Mouse (Mus musculus) kidney, postnatal 14 days (tissue): ENCODE results near the gene Ndufs7.
A peak's percentile ranks its signal among the peaks of the same experiment; 100 is the strongest.
"Not testable (repeated sequence)": the region's sequence is repeated elsewhere in the genome, so short reads cannot be mapped to it uniquely, and the experiment has no call there.

Experiments
- DNase-seq: peaks from one replicate; pipeline ENCODE4 v3.0.0; 2022; ENCODE audit warnings: mixed read lengths

The Ndufs7 gene

DNA sequence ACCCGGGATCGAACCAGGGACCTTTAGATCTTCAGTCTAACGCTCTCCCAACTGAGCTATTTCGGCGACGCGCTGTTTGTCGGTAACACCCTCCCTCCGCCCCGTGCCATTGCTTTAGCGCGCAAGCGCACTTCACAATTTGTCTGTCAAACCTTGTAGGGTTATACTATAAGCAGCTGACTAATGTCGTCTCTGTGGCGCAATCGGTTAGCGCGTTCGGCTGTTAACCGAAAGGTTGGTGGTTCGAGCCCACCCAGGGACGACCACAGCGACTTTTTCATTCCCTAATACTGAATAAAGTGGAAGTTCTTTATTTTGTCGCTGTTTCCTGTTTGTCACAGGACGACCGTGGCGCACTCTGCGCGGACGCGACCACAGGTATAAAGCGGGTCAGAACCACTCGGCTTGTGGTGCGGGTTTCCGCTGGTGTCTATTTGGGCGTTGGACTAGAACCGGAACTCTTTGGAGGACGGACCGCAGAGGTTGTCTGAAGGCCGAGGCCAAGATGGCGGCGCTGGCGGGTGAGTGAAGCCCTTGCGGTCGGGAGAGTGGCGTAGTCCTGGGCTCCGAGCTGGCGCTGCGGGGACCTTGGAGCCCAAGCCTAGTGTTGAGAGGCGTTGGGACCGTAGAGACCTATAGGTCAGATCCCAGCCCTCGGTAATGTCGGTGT, at the start of gene Ndufs7:
Gene Ndufs7 (plus strand): TSS at position 151 of the 670 bp plus-strand sequence.
- DNase-seq, result peak; percentile 96

DNA sequence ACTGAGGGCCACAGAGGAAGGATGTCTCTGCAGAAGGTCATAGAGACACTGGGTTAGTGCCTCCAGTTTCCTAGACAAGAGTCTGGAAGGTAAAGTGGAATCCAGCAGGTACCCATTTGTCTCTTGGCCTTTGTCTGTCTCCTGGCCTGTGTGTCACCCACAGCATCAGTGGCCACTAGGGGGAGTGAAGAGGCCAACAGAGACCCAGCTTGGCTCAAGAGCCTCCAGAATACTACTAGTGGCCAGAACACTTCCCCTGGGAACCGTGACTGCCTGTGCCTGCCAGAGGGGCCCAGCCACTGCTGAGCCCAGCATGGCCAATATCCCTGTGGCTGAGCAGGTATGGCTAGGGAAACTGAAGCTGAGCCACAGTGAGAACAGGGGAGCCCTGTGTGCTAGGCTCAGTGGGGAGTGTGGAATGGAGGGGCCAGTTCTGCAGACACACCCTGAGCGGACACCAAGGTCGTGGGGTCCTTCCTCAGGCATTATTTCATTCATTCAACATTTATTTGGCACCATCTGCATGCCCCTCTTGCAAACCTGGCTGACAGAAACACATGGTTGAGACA, 49.4 kb upstream of the Ndufs7 start:
- DNase-seq, result peak; percentile 91

DNA sequence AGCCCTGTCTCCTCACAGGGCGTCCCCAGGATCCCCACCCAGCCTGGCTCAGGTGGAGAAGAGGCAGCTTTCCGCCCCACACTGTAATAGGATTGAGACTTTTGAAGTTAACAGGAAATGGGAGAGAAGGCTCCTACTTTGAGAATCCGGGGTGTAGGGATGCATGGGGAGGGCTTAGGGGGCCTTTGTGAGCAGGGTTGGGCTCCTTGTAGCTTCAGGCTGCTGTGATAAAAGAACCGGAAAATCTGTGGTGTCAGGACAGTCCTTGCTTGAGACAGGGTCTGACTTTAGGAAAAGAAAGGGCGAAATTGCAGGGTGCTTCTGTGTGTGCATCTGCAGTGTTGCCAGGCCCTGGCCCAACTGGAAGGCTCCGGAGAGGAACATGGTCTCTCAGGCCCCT, 48.4 kb upstream of the Ndufs7 start:
- DNase-seq, result no peak

DNA sequence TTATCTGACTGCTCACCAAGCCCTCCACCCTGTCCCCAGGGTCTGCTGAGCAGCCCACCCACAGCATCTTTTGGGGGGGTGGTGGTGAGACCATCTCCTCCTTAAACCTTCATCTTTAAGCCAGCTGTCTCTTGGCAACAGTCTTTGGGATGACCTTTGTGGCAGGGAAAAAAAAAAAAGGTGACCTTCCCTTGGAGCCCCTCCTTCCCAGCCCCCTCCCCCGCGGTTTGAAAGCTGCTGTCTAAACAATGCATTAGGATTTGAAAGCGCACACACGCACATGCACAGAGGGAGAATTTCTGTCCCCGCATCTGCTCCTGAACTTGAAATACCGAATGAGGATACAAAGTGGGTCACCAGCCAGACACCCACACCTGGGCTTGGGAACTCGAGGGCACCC, 44.9 kb upstream of the Ndufs7 start:
- DNase-seq, result no peak

DNA sequence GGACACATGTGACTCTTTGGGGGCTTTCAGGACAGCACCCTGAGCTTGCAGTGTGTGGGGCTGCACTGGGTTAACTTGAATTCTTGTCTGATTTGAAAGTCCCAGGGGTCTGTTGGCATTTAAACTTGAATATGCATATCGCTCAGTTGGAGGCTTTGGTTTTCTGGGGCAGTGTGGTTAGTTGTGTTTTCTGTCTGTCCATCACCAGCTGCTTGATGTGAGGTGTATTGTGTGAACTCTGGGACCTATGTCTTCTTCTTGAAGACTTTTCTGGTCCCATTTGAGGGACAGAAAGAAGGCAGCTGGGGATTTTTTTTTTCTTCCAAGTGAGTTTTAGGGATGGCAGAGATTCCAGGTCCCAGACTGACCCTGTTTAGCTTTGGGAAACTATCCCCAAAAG, 41.7 kb upstream of the Ndufs7 start:
- DNase-seq, result no peak

DNA sequence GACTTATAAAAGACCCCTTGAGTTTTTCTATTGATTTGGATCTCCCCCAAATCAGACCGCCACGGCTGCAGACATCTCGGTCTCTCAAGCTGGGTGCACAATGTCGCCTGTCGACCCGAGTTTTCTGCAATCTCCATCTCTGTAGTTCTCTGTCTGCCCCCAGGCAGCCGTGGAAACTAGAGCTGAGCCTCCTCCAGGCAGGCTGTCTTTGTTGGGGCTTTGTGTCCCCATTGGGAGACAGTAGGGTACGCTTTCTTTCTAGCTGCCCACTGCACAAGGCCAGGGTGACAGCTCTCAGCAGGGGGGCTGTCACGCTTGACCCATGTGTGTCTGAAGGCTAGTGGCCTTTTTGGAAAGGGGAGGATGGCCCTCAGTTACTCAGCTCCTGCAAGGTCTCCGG, 41.2 kb upstream of the Ndufs7 start:
- no peak for DNase-seq

DNA sequence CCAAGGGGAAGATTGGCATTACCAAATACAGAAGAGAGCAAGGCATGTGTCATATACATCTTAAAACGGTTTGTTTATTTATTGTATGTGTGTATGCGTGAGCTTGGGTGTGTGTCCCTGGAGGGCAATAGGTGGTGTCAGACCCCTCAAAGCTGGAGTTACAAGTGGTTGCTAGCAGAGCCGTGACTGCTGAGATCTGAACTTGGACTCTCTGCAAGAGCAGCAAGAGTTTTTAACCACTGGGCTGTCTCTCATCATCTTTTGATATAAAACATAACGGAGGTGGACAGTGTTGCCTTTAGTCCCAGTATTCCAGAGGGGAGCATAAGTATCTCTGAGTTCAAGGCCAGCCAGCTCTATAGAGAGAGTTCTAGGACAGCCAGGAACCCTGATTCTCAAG, 40.7 kb upstream of the Ndufs7 start:
- DNase-seq, result no peak

DNA sequence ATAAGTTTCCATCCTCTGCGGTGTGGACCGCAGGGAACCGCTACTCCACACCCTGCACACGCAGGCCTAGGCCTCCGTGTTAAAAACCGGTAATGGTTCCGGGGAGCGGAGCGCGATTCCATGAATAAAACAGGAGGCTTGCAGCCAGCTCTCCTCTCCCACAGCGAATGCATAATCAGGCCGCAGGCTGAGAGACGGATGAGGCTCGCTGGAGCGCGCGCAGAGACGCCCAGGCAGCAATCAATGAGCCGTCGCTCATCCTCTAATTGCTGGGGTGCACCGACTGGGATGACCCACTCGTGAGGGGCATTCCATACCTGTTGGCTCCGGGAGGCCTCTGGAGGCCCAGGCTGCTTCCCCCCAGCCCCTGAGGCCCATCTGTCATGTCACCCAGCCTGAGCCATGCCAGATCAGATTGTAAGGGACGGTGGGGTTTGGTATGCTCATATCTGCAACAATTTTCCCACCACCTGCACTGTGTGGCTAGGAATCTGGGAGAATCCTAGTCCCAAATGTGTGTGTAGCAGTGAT, 40.0 kb upstream of the Ndufs7 start:
- no peak for DNase-seq

DNA sequence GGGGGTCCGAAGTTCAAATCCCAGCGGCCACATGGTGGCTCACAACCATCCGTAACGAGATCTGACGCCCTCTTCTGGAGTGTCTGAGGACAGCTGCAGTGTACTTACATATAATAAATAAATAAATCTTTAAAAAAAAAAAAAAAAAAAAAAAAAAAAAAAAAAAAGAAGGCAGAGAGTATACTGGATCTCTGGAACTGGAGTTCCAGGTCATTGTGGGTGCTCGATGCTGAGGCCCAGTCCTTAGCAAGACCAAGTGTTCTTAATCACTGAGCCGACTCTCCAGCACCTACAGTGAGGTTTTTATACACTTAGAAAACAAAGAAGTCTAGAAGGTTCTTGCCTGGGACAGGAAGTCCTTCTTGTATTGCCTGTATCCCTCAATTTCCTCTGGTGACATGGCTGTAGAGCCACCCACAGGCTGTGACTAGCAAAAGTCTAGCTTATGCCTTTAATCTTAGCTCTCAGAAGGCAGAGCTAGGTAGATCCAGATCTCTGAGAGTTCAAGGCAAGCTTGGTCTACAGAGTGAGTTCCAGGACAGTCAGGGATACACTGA, 37.3 kb upstream of the Ndufs7 start:
- DNase-seq, result not testable (repeated sequence)

DNA sequence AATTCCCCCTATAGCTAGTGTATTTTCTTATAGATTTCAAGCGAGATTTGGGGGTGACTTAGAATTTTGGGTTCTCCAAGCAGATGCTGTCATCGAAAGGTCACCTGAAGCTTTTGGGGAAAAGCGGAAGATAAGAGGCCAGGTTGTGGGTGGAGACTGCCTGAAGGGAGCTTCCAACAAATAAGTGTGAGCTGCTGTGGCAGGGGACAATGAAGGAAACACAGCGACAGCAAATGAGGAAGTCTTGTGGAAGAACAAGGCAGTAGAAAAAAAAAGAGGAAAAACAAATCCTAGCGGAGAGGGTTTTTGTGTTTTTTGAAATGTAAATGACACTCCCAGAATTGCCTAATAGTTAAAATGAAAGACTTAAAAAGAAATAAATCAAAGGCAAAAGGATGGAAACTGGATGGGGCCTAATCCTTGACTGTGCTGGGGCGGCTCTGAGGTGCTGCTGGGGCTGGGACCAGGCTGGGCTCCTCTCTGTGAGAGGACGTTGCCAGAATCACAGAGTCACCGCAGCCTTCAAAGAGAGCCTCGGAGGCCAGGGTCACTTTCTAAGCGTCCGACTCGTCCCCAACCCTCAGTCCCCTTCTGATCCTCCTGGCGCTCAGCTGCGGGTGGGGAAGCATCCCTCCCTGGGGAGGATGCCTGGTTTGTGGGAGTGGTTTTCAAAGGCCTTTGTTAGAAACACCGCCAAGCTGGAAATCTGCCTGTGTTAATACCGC, 33.7 kb upstream of the Ndufs7 start:
- no peak for DNase-seq

DNA sequence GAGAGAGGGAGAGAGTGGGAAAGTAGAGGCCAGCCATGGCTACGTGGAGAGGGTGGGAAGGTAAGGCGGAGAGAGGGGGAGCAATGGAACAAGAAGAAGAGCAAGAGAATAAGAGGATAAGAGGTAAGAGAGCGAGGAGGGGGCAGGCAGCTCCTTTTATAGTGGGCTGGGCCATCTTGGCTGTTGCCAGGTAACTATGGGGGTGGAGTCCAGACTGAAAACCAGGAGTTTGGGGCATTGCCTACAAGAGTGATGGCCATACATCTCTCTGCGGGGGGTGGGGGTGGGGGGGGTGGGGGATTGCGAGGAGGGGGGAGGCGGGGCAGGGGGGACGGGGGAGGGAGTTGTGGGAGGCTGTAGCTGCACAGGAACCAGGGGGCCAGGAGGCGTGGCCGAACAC, 28.2 kb upstream of the Ndufs7 start:
- no peak for DNase-seq

DNA sequence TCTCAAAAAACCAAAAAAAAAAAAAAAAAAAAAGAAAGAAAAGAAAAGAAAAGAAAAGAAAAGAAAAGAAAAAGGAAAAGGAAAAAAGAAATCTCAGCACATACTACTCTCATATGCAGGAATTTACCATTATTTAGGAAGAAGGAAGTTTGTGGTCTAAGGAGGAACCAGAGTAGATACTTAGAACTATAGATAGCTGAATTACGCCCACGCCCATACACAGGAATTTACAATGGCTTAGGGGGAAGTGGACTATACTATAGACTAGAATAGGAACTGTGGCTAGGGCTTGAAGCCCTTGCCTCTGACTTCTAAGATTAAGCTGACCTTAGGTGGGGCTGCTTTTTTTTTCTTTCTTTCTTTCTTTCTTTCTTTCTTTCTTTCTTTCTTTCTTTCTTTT, 25.8 kb upstream of the Ndufs7 start:
- DNase-seq, result not testable (repeated sequence)

DNA sequence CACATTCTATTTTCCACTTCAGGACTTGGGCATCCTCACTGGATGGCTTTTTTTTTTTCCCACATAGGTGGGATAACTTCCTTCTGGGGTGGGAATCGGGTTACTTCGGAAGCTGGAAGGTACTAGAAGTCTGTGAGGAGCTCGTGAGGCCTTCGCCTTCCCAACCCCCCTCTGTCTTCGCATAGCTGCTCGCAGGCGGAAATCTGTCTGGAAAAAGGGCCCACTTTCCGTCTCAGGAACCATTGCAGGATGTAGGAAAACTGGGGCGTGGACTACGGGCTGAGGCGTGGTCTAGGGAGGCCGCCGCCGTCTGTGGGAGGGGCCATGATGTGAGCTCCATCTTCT, 22.9 kb upstream of the Ndufs7 start:
- no peak for DNase-seq

DNA sequence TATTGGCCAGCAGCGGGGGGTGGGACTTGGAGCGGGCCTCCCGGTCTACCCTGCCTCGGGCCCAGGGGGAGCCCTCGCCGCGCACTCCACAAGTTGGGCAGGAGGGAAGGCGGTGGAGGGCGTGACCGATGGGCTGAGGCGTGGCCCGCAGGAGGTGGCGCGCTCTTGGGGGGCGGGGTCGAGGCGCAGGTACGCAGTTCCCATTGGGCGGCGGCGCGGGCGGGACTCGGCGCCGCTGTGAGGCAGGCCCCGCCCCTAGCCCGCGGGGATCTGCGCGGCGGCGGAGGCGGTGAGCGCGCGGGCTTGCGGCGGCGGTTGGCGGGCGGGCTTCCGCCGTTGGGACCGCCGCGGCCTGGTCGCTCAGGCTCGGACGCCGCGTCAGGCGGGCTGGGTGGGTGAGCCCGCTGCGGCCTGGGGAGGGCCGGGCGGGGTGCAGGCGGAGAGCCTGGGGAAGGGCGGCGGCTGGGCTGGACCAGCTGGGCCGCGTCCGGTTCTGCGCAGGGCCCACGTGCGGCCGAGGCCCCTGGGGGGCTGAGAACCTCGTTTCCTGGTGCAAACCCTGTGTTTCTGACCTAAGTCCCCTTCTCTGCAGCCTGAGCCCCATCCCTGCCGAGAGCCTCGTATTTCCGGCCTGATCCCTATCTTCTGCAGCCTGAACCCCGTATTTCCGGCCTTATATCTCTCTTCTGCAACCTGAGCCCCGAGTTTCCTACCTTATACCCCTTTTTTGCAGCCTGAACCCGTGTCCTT, 22.3 kb upstream of the Ndufs7 start, which contains the start of gene Mum1:
Gene Mum1 (plus strand): TSS at position 19 of the 750 bp plus-strand sequence.
- peak; percentile 100 for DNase-seq

DNA sequence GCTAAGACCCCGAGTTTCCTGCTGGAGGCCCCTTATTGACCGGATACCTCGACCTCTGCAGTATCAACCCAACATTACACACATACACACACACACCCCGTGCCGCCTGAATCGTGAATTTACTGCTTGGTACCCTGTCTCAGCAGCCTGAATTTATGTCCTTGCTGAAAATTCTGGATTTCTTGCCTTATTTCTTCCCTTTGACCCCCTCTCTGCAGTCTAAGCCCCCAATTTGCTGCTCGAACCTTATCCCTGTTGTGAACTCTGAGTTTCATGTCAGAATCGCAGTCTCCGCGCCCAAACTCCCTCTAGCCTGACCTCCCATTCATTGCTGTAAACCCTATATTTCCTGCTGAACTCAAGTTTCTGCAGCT, 21.8 kb upstream of the Ndufs7 start:
- no peak for DNase-seq

DNA sequence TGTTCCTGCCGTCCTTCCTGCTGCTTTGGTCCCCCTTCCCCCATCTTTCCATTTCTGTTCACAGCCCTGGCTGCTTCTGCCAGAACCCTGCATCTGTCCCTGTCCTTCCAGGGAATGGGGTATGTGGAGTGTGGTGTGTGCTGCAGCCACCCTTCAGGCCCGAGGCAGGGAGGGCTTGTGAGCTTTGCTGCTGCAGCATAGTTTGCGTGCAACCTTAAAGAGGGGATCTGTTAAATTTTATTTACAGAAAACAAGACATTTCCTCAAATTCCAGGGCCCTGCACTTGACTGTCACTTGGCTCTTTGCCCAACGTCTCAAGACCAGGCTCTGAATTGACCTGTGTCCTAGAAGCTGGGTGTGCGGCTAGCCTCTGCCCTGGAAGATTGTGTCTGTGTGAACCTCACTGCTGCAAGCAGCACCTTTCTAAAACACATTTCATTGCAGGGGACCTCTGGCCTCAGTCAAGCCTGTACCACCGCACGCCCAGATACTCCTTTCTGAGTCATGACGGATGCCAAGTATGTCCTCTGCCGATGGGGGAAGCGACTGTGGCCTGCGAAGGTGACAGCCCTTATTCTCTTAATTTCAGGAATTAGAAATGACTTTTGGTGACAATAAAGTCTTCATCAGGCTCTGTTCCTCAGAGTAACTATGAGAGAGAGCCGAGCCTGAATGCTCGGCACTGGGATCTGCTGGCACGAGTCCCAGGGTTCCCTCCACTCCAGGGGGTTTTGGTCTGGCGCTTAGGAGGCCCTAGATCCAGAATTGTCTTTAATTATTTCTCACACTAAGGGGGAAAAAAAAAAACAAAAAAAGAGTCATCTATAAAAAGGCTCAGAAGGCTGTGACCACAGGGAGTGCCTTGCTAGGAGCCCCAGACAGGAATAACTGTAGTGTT, 20.8 kb upstream of the Ndufs7 start:
- DNase-seq, result peak; percentile 71

DNA sequence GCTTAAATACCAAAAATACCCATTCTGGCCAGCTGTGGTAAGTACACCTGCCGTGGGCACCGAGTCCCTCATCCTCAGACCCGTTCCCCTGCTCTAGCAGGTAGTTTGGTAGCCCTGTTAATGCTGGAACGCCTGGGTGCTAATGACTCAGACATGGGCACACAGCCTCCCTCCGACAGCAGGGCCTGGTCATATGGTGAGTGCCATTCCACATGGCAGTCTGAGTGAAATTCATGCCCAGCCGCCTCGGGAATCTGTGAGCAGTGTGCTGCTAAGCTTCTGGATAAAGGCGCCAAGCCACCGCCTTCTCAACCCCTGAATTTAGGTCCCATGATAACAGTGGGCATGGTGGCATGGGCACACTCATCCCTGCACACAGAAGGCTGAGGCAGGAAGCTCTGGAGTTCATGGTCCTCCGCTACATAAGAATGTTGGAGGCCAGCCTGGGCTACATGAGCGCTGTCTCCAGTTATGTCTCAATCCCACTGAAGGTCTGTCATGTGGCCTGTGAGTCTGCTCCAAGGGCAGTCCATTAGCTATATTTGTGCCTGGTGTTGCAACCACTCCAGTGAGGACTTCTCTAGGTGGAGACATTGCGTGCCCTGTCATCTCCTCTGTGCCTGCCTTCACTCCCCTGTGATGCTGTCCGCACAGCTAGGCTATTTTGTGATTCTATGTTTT, 12.6 kb upstream of the Ndufs7 start:
- no peak for DNase-seq

DNA sequence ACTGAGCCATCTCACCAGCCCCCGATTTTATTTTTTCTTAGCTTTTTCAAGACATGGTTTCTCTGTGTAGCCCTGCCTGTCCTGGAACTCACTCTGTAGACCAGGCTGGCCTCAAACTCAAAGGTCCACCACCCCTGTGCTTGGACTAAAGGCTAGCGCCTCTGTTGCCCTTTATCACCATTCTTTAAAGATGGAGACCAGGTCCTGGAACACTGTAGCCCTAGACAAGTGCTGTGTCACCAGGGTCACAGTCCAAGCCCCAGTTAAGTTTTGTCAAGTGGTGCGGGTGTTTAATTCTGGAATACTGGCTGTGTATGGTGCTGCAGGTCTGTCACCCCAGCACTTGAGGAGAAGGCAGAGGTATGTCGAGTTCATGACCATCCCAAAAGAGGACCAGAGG, 11.9 kb upstream of the Ndufs7 start:
- no peak for DNase-seq

DNA sequence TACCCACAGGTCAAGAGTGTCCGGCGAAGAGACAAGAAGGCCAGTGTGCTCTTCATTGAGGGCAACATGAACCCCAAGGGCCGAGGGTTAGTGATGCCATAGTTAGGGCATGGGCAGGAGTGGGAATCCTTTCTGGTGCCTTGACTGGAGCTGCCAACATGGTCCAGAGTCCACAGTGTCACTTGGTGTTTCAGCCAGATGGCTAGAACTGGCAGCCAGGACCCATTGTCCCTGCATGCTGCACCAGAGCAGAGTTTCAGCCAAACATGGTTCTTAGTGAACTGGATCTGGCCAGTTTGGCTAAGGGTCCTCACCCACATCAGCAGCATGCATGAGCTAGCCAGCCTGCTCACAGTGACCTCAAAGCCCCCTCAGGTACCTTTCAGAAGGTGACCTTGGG, 10.6 kb upstream of the Ndufs7 start:
- DNase-seq, result no peak

DNA sequence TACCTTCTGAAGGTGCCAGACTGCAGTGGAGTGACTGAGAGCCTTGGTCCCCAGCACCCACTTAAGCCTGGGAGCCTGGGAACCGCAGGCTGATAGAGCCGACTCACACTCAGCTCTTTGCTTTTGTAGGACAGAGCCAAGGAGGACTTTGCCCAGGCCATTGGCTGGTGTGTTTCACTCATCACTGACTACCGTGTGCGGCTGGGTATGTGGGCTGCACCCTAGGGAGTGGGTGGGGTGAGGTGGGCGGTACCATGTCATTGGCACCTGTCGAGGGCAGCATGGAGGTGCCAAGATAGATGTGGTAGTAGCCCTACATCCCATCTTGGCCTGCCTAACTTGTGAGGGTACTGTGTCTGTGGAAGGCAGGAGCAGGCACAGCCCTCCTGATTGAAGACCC, 9.1 kb upstream of the Ndufs7 start:
- no peak for DNase-seq

DNA sequence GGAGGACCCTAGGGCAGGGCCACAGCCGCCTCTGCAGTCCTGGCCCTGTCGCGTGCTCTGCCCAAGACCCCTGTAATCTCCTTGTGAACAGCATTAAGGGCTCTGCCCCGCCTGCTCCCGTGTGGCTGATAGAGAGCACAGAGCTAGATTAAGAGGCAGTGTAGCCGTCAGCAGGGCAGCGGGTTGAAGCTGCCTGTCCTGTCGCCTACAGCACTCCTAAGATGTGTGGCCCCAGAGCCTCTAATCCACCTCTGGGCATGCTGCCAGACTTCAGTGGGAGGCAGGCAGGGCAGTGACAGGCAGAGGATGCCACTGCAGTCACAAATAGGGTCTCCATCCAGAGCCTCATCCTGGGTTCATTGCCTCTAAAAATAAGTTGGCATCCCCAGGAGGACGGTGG, 6.8 kb upstream of the Ndufs7 start:
- no peak for DNase-seq
